ENCODE assay signal across 27 mouse cellular contexts in the genomic region with DNA sequence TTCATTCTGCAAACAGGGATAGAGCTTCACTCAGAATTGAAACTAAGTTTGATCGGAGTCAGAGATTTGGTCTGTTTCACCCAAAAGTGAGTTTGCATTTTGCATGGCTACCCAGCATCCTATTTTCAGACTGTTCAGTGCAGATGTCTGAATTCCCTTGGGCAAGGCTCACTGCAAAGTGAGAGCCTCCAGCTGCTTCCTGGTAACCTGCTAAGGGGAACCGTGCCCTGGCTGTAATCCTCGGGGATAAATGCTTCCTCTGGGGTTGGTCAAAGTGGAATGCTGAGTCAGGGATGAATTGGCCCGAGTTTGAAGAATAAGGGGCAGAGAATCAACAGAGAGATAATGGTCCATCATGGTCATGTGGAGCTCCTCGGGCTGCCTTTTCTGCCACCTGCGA.
DNase-seq lines count a peak whose midpoint lies in the region; ATAC-seq and TF ChIP-seq lines count a peak whose summit lies in the region.
"Had no signal": no experiment of that assay in that cellular context is flagged by ENCODE, and none has a peak within 500 bp of the region (broad histone marks: within the 10 kb centered on the region; RNA-seq: fewer than 3 reads in every experiment).

No protein-coding gene starts in this region.

- 47% methylated on average over 6 of the region's 6 CpGs for WGBS in heart, adult 2 months
- WGBS in kidney, adult 2 months = 56% methylated on average over 6 of the region's 6 CpGs

- no peak for TF ChIP-seq POLR2A in heart, adult 2 months (IDR thresholded peaks at IDR 0.05; ENCODE audit: insufficient read depth, low read depth, low read length)
- no peak for TF ChIP-seq POLR2A in kidney, adult 2 months (IDR thresholded peaks at IDR 0.05; ENCODE audit: low read depth, low read length)

- H3K36me3 ChIP-seq in heart, adult 2 months (ENCODE audit: control insufficient read depth, insufficient read depth, low read length) = no peaks in the 10 kb centered on the region
- no peaks in the 10 kb centered on the region for H3K36me3 ChIP-seq in megakaryocyte, embryonic 14.5 days (replicated peaks; ENCODE audit: low read length)
- no peaks in the 10 kb centered on the region for H3K36me3 ChIP-seq in kidney, adult 2 months (ENCODE audit: control insufficient read depth, insufficient read depth, low read length)
- H3K36me3 ChIP-seq: embryonic facial prominence, embryonic 12.5 days; embryonic facial prominence, embryonic 15.5 days; heart, embryonic 10.5 days; heart, embryonic 13.5 days had no signal

- H3K9me3 ChIP-seq in megakaryocyte, embryonic 14.5 days = no peaks in the 10 kb centered on the region
- H3K9me3 ChIP-seq: embryonic facial prominence, embryonic 12.5 days; embryonic facial prominence, embryonic 15.5 days; heart, embryonic 10.5 days; heart, embryonic 13.5 days had no signal

- H3K79me2 ChIP-seq in heart, adult 2 months (replicated peaks; ENCODE audit: control insufficient read depth, insufficient read depth, low read length) = no peaks in the 10 kb centered on the region

- H3K27ac ChIP-seq in heart, adult 2 months = no peak overlapping the region
- no peak overlapping the region for H3K27ac ChIP-seq in kidney, adult 2 months (ENCODE audit: insufficient read depth, low read depth, low read length)
- H3K27ac ChIP-seq: embryonic facial prominence, embryonic 12.5 days; embryonic facial prominence, embryonic 15.5 days; gastrocnemius, adult 2 months; heart, embryonic 10.5 days; heart, embryonic 13.5 days; hindbrain, embryonic 14.5 days; hindbrain, postnatal 0 days had no signal

- TF ChIP-seq CTCF in heart, adult 2 months (IDR thresholded peaks at IDR 0.05) = no peak
- no peak for TF ChIP-seq CTCF in kidney, adult 2 months (conservative IDR thresholded peaks at IDR 0.05; ENCODE audit: insufficient read depth, insufficient read length, low read depth, low read length)

- no peak overlapping the region for H3K4me3 ChIP-seq in heart, adult 2 months
- peak overlapping the region; percentile 33 for H3K4me3 ChIP-seq in megakaryocyte, embryonic 14.5 days (replicated peaks)
- H3K4me3 ChIP-seq in kidney, adult 2 months (ENCODE audit: insufficient read depth, low read depth, low read length) = no peak overlapping the region
- H3K4me3 ChIP-seq: embryonic facial prominence, embryonic 12.5 days; embryonic facial prominence, embryonic 15.5 days; gastrocnemius, adult 2 months; heart, embryonic 10.5 days; heart, embryonic 13.5 days had no signal

- H3K4me1 ChIP-seq in heart, adult 2 months (ENCODE audit: control insufficient read depth, insufficient read depth, low read length) = no peaks in the 10 kb centered on the region
- peaks cover 23% of the 10 kb centered on the region for H3K4me1 ChIP-seq in megakaryocyte, embryonic 14.5 days
- H3K4me1 ChIP-seq in kidney, adult 2 months (ENCODE audit: control insufficient read depth, insufficient read depth, low read length) = no peaks in the 10 kb centered on the region
- H3K4me1 ChIP-seq: embryonic facial prominence, embryonic 12.5 days; embryonic facial prominence, embryonic 15.5 days had no signal

- TF ChIP-seq EP300 in heart, adult 2 months (IDR thresholded peaks at IDR 0.05; ENCODE audit: insufficient read depth, low read depth, low read length) = no peak

- H3K9ac ChIP-seq in heart, adult 2 months (ENCODE audit: low read depth, low read length) = no peak overlapping the region
- H3K9ac ChIP-seq: embryonic facial prominence, embryonic 12.5 days; embryonic facial prominence, embryonic 15.5 days; forebrain, postnatal 0 days; heart, embryonic 13.5 days; hindbrain, embryonic 14.5 days had no signal

- peak; percentile 86 for DNase-seq in heart, adult 11 months
- no peak for DNase-seq in heart, adult 2 months
- peak; percentile 9 for DNase-seq in lung, postnatal 14 days
- DNase-seq in lung, postnatal 4 days = no peak
- DNase-seq in skeletal muscle tissue, adult 2 months (ENCODE audit: low read depth, low spot score) = peak; percentile 4
- no peak for DNase-seq in kidney, adult 2 months
- DNase-seq: adrenal gland, postnatal 10 days; adrenal gland, postnatal 36 days; B cell, adult 2 months; cerebellum, adult 11 months; cerebellum, adult 2 months; cerebellum, adult 9-11 months; cerebellum, postnatal 25 days; forebrain, postnatal 0 days; gastrocnemius, adult 2 months; gastrocnemius, postnatal 14 days; heart, postnatal 14 days; heart, postnatal 4 days had no signal

- intact Hi-C loops in heart, adult 2 months (cut with DNase I) = no loop called here

- no peak for ATAC-seq in megakaryocyte, adult 5-6 weeks (ENCODE audit: poor library complexity, severe bottlenecking)
- ATAC-seq: forebrain, embryonic 14.5 days; forebrain, postnatal 0 days; hindbrain, postnatal 0 days had no signal

- H3K27me3 ChIP-seq in heart, adult 2 months (ENCODE audit: control insufficient read depth, insufficient read depth, low read length) = no peaks in the 10 kb centered on the region
- H3K27me3 ChIP-seq in megakaryocyte, embryonic 14.5 days (replicated peaks) = peaks cover 1% of the 10 kb centered on the region
- H3K27me3 ChIP-seq in kidney, adult 2 months (replicated peaks; ENCODE audit: control insufficient read depth, insufficient read depth, low read length) = no peaks in the 10 kb centered on the region
- H3K27me3 ChIP-seq: embryonic facial prominence, embryonic 12.5 days; embryonic facial prominence, embryonic 15.5 days; heart, embryonic 13.5 days had no signal

Comparison
In these comparisons a context has a peak if more than half of its experiments do, and no peak if none do; other contexts are left out.
1. DNase-seq: peak in heart, adult 11 months (single experiment), lung, postnatal 14 days (single experiment) and skeletal muscle tissue, adult 2 months (single experiment); none in heart, adult 2 months (0 of 2), lung, postnatal 4 days (0 of 2) and kidney, adult 2 months (single experiment).